Mouse (Mus musculus): ENCODE data around the gene Dnah9. TPM values are rescaled to one million over a fixed set of nuclear protein-coding genes. Genes with fewer than 3 reads are reported as not detected.

Dnah9 gene
- total and polyA plus RNA-seq, 3 experiments: 0.11 to 0.20 (median 0.13) TPM

DNA sequence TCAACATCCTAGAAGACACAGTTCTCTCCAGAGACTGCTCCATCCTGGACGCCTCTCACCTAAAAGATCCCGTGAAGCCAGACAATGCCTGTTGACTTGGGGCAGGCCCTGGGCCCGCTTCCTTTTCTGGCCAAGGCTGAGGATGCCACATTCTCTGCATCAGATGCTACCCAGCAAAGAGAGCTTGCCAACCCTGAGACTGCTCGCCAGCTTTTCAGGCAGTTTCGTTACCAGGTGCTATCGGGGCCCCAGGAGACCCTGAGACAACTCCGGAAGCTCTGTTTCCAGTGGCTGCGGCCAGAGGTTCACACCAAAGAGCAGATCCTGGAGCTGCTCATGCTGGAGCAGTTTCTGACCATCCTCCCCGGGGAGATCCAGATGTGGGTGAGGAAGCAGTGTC, 354.0 kb downstream of the Dnah9 start:
- Histone ChIP-seq H3K27ac (ENCODE audit: insufficient read depth, low read depth) (no peak overlapping the region), H3K9ac (ENCODE audit: insufficient read depth, low read depth) (no peak overlapping the region), H3K79me2 (replicated peaks; ENCODE audit: control insufficient read depth, extremely low read depth, insufficient read depth, poor library complexity, severe bottlenecking) (peaks cover 26% of the 10 kb centered on the region), H3K36me3 (replicated peaks in 1 of 2; ENCODE audit: control insufficient read depth in 1 of 2, insufficient read depth in 1 of 2, low read length in 1 of 2) (peaks cover 36 to 57% of the 10 kb centered on the region in 2 experiments), H3K27me3 (replicated peaks) (no peaks in the 10 kb centered on the region), H3K4me3 (replicated peaks in 1 of 3; ENCODE audit: low read depth in 2 of 3, low read length in 2 of 3, poor library complexity in 1 of 3) (no peak overlapping the region), H3K4me2 (ENCODE audit: insufficient read depth, low read depth, poor library complexity, severe bottlenecking) (no peak overlapping the region), H3K9me3 (replicated peaks; ENCODE audit: low read length) (no peaks in the 10 kb centered on the region), H3K4me1 (ENCODE audit: control insufficient read depth in 1 of 2, insufficient read depth in 2 of 2) (peaks cover 7 to 57% of the 10 kb centered on the region in 2 experiments)
- dilution Hi-C loops (cut with MboI; ENCODE audit: extremely low pct_ligation_motif_present, extremely low pct_unique_long_range_greater_than_20kb, low sequenced_read_pairs): no loop called here
- TF ChIP-seq SMC3 (IDR thresholded peaks at IDR 0.05; ENCODE audit: low read depth, low read length) (no peak), MYC (IDR thresholded peaks at IDR 0.05; ENCODE audit: low read depth, low read length) (no peak), HCFC1 (IDR thresholded peaks at IDR 0.05; ENCODE audit: low read depth, low read length) (no peak), ZNF384 (IDR thresholded peaks at IDR 0.05; ENCODE audit: low read depth, low read length) (no peak), NELFE (IDR thresholded peaks at IDR 0.05; ENCODE audit: low read depth, low read length) (no peak), SIN3A (IDR thresholded peaks at IDR 0.05; ENCODE audit: low read length) (no peak), PAX5 (IDR thresholded peaks at IDR 0.05; ENCODE audit: low read length) (no peak), JUND (conservative IDR thresholded peaks at IDR 0.05; ENCODE audit: low read depth, low read length) (no peak), EP300 (IDR thresholded peaks at IDR 0.05; ENCODE audit: low read length) (no peak), USF1 (IDR thresholded peaks at IDR 0.05; ENCODE audit: low read depth, low read length) (no peak), MAZ (IDR thresholded peaks at IDR 0.05; ENCODE audit: low read depth, low read length) (no peak), E2F4 (IDR thresholded peaks at IDR 0.05; ENCODE audit: insufficient replicate concordance, low read depth, low read length) (no peak), KAT2A (IDR thresholded peaks at IDR 0.05; ENCODE audit: insufficient replicate concordance, low read length) (no peak), NRF1 (IDR thresholded peaks at IDR 0.05; ENCODE audit: low read depth, low read length) (no peak), RCOR1 (conservative IDR thresholded peaks at IDR 0.05; ENCODE audit: low read depth, low read length) (no peak), GABPA (IDR thresholded peaks at IDR 0.05; ENCODE audit: insufficient replicate concordance, low read depth, low read length) (no peak), ETS1 (conservative IDR thresholded peaks at IDR 0.05; ENCODE audit: low read depth, low read length) (no peak), JUN (IDR thresholded peaks at IDR 0.05; ENCODE audit: insufficient read depth, low read depth, low read length) (no peak), MXI1 (IDR thresholded peaks at IDR 0.05; ENCODE audit: low read depth, low read length) (no peak)
- in situ Hi-C loops (cut with MboI; ENCODE audit: low pct_ligation_motif_present, low pct_unique_long_range_greater_than_20kb, low sequenced_read_pairs): no loop called here
- no peak for DNase-seq (ENCODE audit: extremely low read depth)

GRCm38 (mm10) chr11:65812088-65812487, 356.3 kb downstream of the Dnah9 start:
- in situ Hi-C loops (cut with MboI; ENCODE audit: low pct_ligation_motif_present, low pct_unique_long_range_greater_than_20kb, low sequenced_read_pairs): no loop called here
- dilution Hi-C loops (cut with MboI; ENCODE audit: extremely low pct_ligation_motif_present, extremely low pct_unique_long_range_greater_than_20kb, low sequenced_read_pairs): no loop called here
- peak overlapping the region; percentile 76 for H3K4me2 ChIP-seq (ENCODE audit: insufficient read depth, low read depth, poor library complexity, severe bottlenecking)
- H3K27me3 ChIP-seq (replicated peaks): no peaks in the 10 kb centered on the region
- peaks cover 7 to 63% of the 10 kb centered on the region in 2 experiments for H3K4me1 ChIP-seq (ENCODE audit: control insufficient read depth in 1 of 2, insufficient read depth in 2 of 2)
- peak; percentile 45 for DNase-seq (ENCODE audit: extremely low read depth)
- peak overlapping the region in 2 of 3 experiments; percentile 5 to 9 for H3K4me3 ChIP-seq (replicated peaks in 1 of 3; ENCODE audit: low read depth in 2 of 3, low read length in 2 of 3, poor library complexity in 1 of 3)
- no peak overlapping the region for H3K27ac ChIP-seq (ENCODE audit: insufficient read depth, low read depth)
- TF ChIP-seq IRF4 (IDR thresholded peaks at IDR 0.05; ENCODE audit: low read depth, low read length): peak; percentile 51; the same call in 1 of the 2 replicates
- TF ChIP-seq JUND (conservative IDR thresholded peaks at IDR 0.05; ENCODE audit: low read depth, low read length): no peak
- TF ChIP-seq EP300 (IDR thresholded peaks at IDR 0.05; ENCODE audit: low read length): peak; percentile 49
- TF ChIP-seq ETS1 (conservative IDR thresholded peaks at IDR 0.05; ENCODE audit: low read depth, low read length): no peak
- H3K79me2 ChIP-seq (replicated peaks; ENCODE audit: control insufficient read depth, extremely low read depth, insufficient read depth, poor library complexity, severe bottlenecking): peaks cover 33% of the 10 kb centered on the region
- no peak overlapping the region for H3K9ac ChIP-seq (ENCODE audit: insufficient read depth, low read depth)
- H3K36me3 ChIP-seq (replicated peaks in 1 of 2; ENCODE audit: control insufficient read depth in 1 of 2, insufficient read depth in 1 of 2, low read length in 1 of 2): peaks cover 25 to 42% of the 10 kb centered on the region in 2 experiments
- H3K9me3 ChIP-seq (replicated peaks; ENCODE audit: low read length): no peaks in the 10 kb centered on the region
